ENCODE assay signal across 27 mouse cellular contexts in genomic region chr2:62834261-62834660, GRCm38 (mm10).
"Had no signal": no experiment of that assay in that cellular context is flagged by ENCODE, and none has a peak within 500 bp of the region (broad histone marks: within the 10 kb centered on the region; RNA-seq: fewer than 3 reads in every experiment).

No protein-coding gene starts in this region.

- H3K4me1 ChIP-seq: embryonic facial prominence, embryonic 10.5 days; embryonic facial prominence, embryonic 12.5 days; embryonic facial prominence, embryonic 13.5 days; embryonic facial prominence, embryonic 15.5 days; forebrain, embryonic 10.5 days; forebrain, embryonic 12.5 days; forebrain, embryonic 13.5 days; forebrain, embryonic 15.5 days had no signal

- ATAC-seq: forebrain, embryonic 13.5 days; forebrain, embryonic 14.5 days; forebrain, embryonic 15.5 days; forebrain, embryonic 16.5 days; forebrain, postnatal 0 days had no signal

- H3K9me3 ChIP-seq: embryonic facial prominence, embryonic 10.5 days; embryonic facial prominence, embryonic 12.5 days; embryonic facial prominence, embryonic 13.5 days; embryonic facial prominence, embryonic 15.5 days; forebrain, embryonic 10.5 days; forebrain, embryonic 12.5 days; forebrain, embryonic 13.5 days; forebrain, embryonic 15.5 days had no signal

- H3K9ac ChIP-seq: embryonic facial prominence, embryonic 12.5 days; embryonic facial prominence, embryonic 13.5 days; embryonic facial prominence, embryonic 15.5 days; forebrain, embryonic 12.5 days; forebrain, embryonic 13.5 days; forebrain, embryonic 15.5 days; forebrain, postnatal 0 days had no signal

- H3K4me3 ChIP-seq: embryonic facial prominence, embryonic 10.5 days; embryonic facial prominence, embryonic 12.5 days; embryonic facial prominence, embryonic 13.5 days; embryonic facial prominence, embryonic 15.5 days; erythroblast, embryonic 14.5 days; forebrain, embryonic 10.5 days; forebrain, embryonic 12.5 days; forebrain, embryonic 13.5 days; forebrain, embryonic 15.5 days; gastrocnemius, adult 2 months; heart, adult 2 months had no signal

- H3K36me3 ChIP-seq: embryonic facial prominence, embryonic 10.5 days; embryonic facial prominence, embryonic 12.5 days; embryonic facial prominence, embryonic 13.5 days; embryonic facial prominence, embryonic 15.5 days; forebrain, embryonic 10.5 days; forebrain, embryonic 12.5 days; forebrain, embryonic 15.5 days had no signal

- H3K27ac ChIP-seq: embryonic facial prominence, embryonic 10.5 days; embryonic facial prominence, embryonic 12.5 days; embryonic facial prominence, embryonic 13.5 days; embryonic facial prominence, embryonic 15.5 days; forebrain, embryonic 10.5 days; forebrain, embryonic 12.5 days; forebrain, embryonic 13.5 days; forebrain, embryonic 15.5 days; gastrocnemius, adult 2 months; heart, adult 2 months had no signal

- H3K4me2 ChIP-seq: embryonic facial prominence, embryonic 12.5 days; embryonic facial prominence, embryonic 13.5 days; embryonic facial prominence, embryonic 15.5 days; forebrain, embryonic 12.5 days; forebrain, embryonic 13.5 days; forebrain, embryonic 15.5 days had no signal

- H3K27me3 ChIP-seq: embryonic facial prominence, embryonic 12.5 days; embryonic facial prominence, embryonic 13.5 days; embryonic facial prominence, embryonic 15.5 days; forebrain, embryonic 12.5 days; forebrain, embryonic 13.5 days; forebrain, embryonic 15.5 days had no signal

- DNase-seq: cerebellum, adult 9-10 months; cerebellum, adult 9-11 months; cerebellum, postnatal 10 days; cerebellum, postnatal 14 days; cerebellum, postnatal 25 days; cerebellum, postnatal 36 days; embryo, embryonic 11 days; forebrain, postnatal 0 days; gastrocnemius, adult 2 months; gastrocnemius, postnatal 10 days; gastrocnemius, postnatal 14 days; gastrocnemius, postnatal 25 days; gastrocnemius, postnatal 36 days; heart, adult 11 months; heart, adult 18-20 months; heart, adult 2 months had no signal
